Mouse (Mus musculus): ENCODE data around the gene Cat. TPM values are rescaled to one million over a fixed set of nuclear protein-coding genes. Genes with fewer than 3 reads are reported as not detected.

The Cat gene
- polyA plus RNA-seq, 1 experiment from 2014 or later: 92.1 TPM

Other genes with a start within 250 kb of the Cat start
- gene Ehf, start 181.9 kb downstream of the Cat start, polyA plus RNA-seq (2015; fragmentation: Nextera tagmentation; extraction: Ambion mirVana): 0.04 and 0.08 TPM in 2 replicates
- gene Elf5, start 73.5 kb downstream of the Cat start, polyA plus RNA-seq (2015; fragmentation: Nextera tagmentation; extraction: Ambion mirVana): not detected in 2 replicates
- gene Abtb2, start 81.2 kb upstream of the Cat start, polyA plus RNA-seq (2015; fragmentation: Nextera tagmentation; extraction: Ambion mirVana): 12.1 and 13.2 TPM in 2 replicates